14 mouse cellular contexts compared by ENCODE assay signal in the genomic region with DNA sequence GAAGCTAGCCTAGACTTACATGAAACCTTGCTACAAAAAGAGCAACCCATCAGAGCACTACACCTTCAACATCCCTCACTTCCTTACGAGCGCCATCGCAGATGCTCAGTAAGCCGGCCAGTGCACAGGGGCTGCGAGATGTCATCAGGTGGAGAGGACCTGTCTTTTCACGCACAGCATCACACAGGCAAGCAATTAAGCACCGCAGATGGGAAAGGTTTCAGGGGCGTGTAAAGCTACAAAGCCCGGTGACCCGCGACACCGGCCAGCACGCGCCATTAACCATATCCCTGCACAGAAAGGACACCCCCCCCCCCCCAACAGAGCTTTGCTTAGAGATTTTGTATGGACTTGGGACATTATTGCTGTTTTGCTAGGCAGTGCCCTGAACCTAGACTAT.
"Had no signal": no experiment of that assay in that cellular context is flagged by ENCODE, and none has a peak within 500 bp of the region (broad histone marks: within the 10 kb centered on the region; RNA-seq: fewer than 3 reads in every experiment).

No protein-coding gene starts in this region.

- ATAC-seq: midbrain, embryonic 13.5 days; midbrain, embryonic 15.5 days had no signal

- H3K36me3 ChIP-seq: midbrain, embryonic 13.5 days; midbrain, embryonic 15.5 days; neural tube, embryonic 12.5 days; stomach, embryonic 15.5 days had no signal

- H3K4me1 ChIP-seq: stomach, embryonic 15.5 days had no signal

- H3K4me2 ChIP-seq: lung, embryonic 14.5 days; midbrain, embryonic 11.5 days; midbrain, embryonic 13.5 days; midbrain, embryonic 15.5 days; neural tube, embryonic 12.5 days; stomach, embryonic 15.5 days had no signal

- H3K27me3 ChIP-seq: midbrain, embryonic 15.5 days; neural tube, embryonic 12.5 days; stomach, embryonic 15.5 days had no signal

- H3K4me3 ChIP-seq: midbrain, embryonic 13.5 days; midbrain, embryonic 15.5 days; neural tube, embryonic 12.5 days; stomach, embryonic 15.5 days had no signal

- H3K27ac ChIP-seq: midbrain, embryonic 13.5 days; midbrain, embryonic 15.5 days; neural tube, embryonic 12.5 days; stomach, embryonic 15.5 days; stomach, postnatal 0 days had no signal

- H3K9me3 ChIP-seq: midbrain, embryonic 13.5 days; midbrain, embryonic 15.5 days; neural tube, embryonic 12.5 days; stomach, embryonic 15.5 days had no signal

- DNase-seq: lung, adult 18-20 months; lung, embryonic 14.5 days; lung, postnatal 10 days; lung, postnatal 4 days; right cerebral cortex, postnatal 14 days; thymus, adult 2 months; thymus, postnatal 25 days; thymus, postnatal 4 days had no signal

- H3K9ac ChIP-seq: lung, embryonic 14.5 days; midbrain, embryonic 13.5 days; midbrain, embryonic 15.5 days; neural tube, embryonic 12.5 days; stomach, embryonic 15.5 days had no signal
